Mouse (Mus musculus): ENCODE data around the gene Slc4a11.
A peak's percentile ranks its signal among the peaks of the same experiment; 100 is the strongest.

The Slc4a11 gene

DNA sequence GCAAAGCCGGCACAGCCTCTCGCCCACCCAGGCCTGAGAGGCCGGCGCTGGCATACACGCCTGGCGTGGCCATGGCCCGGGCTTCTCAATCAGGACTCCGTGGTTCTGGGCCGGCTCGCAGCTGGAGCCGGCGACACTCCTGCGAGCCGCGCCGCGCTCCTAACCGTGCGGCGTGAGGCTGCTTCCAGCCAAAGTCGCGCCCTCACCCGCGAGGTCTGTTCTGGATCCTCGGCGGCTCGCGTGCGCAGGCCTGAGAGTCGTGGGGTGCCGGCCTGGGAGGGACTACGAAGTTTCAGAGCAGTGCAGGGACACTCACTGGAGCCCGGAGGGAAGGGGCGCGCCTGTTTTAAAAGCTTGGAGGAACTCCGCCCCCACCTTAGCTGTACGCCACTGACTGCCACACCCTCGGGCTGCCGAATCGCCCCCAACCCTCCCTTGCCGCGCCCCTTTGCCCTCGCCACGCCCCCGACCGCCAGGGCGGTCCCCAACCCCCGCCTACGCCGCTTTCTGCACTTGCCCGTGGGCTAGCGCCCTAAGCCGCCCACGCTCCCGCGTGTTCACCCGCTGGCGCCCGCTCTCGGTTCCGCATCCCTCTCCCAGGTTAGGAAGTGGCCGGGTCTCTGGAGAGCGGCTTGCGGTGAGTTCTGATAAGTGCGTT lies at the start of gene Slc4a11:
Gene Slc4a11 (minus strand): TSS at position 367 of the 658 bp plus-strand sequence.
- DNase-seq (ENCODE audit: low read depth, low spot score), result no peak

DNA sequence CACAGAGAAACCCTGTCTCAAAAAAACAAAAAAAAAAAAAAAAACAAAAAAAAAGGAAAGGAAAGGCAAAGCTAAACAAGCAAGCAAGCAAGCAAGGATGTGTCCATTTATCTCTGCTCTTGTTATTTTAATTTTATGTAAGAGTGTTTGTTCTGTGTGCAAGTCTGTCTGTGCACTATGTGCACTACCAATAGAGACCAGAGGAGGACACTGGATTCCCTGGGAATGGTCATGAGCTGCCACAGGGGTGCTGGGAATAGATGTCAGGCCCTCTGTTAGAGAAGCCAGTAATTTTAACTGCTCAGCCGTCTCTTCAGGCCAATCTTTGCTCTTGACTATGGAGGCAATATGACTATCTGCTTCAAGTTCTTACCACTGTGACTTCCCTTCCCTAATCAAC lies 46.3 kb upstream of the Slc4a11 start:
- no peak for DNase-seq (ENCODE audit: low read depth, low spot score)

DNA sequence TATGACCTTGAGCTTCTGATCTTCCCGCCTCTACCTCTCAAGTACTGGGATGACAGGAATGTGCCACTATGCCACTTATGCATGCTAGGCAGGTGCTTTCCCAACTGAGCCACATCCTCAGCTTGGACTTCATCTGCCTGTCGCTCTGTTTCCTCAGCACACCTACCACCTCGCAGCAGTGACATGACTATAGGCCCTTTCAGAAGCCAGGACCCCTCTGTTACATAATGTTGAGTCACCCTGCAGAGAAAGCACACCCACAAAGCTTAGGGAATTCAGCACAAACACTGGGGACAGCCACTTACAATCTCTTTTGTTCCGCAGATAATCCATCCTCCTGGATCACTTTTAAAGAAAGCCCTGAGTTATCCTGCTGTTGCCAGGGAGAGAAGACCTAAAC lies 42.8 kb upstream of the Slc4a11 start:
- DNase-seq (ENCODE audit: low read depth, low spot score), result peak; percentile 79

DNA sequence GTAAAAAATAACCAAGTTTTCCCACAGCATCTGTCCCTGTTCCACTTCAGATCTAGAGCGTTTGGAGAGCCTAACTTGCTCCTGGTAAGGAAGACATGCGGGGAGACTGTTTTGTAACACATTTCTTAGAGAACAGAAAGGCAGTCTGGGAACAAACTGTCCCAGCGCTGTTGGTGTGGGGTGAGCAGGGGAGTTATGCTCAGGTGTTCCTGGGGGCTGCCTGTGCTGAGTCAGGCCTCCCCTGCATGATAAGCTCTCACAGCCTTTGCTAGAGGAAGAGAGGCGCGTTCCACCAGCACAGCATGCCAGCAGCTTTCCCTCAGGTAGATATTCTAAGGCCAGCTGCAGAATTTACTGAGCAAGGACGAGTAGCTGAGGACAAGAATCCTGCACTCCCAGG lies 40.7 kb upstream of the Slc4a11 start:
- peak; percentile 84 for DNase-seq (ENCODE audit: low read depth, low spot score)

DNA sequence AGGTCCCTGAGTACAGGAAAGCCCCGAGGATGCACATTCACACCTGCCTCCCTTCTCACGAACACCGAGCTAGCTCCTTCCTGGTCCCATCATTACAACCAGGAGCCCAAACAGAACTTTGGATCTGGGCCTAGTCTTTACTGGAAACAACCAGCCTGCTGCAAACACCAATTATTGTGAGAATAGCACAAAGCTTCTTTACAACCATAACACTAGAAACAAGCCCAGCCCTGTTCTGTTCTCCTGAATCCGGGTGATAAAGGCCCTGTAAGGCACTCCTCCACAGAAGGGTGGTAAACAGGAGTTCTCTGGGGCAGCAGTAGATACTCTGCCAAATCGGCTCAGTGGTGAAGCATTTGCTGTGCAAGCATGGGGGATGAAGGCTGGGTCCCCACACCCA lies 38.0 kb upstream of the Slc4a11 start:
- DNase-seq (ENCODE audit: low read depth, low spot score), result peak; percentile 84

DNA sequence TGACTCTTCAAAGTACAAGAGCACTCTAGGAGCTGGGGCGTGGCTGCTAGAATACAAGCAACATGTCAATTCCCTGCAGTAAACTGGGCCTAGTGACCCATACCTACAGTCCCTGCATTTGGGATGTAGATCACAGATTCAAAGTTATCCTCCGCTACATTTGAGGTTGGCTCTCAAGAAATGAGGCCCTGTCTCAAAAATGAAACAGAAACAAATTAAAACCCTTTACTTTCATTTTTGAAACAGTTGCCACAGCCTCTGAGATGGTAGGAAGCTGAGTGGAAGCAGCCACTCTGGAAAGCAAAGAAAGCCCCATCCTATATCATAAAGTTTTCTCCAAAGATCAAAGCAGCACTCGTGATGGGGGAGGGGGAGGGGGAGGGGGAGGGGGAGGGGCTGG lies 36.1 kb upstream of the Slc4a11 start:
- DNase-seq (ENCODE audit: low read depth, low spot score), result no peak

DNA sequence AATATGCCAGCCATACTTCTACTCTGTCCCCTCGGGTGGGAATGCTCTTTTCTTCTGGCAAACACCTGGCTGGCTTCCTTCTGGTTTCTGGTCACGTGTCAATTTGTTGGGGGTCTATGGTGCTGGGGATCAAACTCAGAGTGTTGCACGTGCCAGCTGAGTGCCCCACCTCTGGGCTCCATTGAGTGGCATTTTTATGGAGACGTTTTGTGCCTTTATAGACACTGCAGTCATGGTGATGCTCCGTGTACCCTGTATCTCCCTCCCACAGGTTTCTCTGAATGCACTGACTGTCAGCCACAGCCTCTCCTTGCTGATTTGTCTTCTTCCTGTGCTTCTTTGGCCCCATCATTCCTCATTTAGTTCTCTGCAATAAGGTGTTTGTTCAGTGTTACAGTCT lies 34.5 kb upstream of the Slc4a11 start:
- DNase-seq (ENCODE audit: low read depth, low spot score), result peak; percentile 46

DNA sequence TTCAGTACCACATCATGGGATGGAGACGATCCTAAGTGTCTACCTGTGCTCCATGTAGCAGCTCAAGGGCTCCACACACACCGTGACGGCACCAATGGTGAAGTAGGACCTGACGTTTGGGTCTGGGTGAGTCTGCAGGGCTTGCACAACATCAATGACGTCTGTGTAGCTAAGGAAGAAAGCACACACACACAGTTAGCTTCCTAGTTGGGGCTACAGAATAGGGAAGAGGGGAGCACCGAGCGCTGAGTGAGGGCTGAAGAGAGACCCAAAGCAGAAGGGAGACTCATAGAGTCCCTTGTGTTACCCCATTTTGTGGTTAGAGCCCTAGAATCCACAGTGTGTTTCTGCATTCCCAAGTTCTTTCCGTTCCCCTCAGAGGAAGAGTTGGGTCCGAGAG lies 33.4 kb upstream of the Slc4a11 start:
- no peak for DNase-seq (ENCODE audit: low read depth, low spot score)

DNA sequence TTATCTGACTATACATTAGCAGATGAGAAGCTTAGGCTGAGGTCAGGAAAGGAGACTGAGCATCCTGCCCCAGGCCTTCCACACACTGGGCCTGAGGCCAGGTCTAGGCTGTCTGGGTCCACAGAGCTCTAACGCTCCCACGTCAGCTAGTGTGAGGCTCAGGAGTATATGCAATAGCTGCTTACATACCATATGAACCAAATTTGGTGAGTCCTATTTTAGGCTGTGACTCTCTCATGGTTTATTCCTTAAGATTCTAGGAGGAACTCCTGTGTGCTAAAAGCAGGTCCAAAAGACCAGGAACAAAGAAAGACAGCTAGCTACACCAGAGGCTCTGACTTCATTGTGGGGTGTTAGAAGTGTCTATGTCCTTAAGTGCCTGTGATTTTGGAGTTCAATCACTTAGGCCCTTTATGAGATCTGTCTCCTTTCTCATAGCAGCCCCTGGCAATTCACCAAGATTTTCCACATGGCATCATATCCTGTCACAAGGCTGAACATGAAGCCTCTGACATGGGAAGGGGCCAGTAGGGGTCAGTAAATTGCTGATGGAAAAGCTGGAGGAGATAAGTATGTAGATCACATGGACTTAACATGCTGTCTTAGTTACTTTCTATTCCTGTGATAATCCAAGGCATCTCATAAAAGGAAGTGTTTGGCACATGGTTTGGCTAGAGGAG lies 31.7 kb upstream of the Slc4a11 start:
- DNase-seq (ENCODE audit: low read depth, low spot score), result peak; percentile 44

DNA sequence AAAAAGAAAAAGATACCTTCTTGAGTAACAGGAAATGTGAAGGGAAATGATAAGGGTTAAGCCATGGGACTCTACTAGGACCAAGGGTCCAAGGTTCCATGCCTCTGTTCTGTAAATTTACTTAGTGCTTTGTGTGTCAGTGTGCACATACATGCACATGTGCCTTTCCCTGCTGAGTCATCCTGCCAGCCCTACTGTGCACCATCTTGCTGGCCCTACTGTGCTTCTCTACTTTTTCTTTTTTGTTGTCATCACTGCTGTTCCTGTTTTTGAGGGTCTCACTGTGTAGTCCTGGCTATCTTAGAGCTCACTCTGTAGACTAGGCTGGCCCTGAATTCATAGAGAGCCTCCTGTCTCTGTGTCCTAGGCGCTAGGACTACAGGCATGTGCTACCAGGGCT lies 30.4 kb upstream of the Slc4a11 start:
- DNase-seq (ENCODE audit: low read depth, low spot score), result no peak

DNA sequence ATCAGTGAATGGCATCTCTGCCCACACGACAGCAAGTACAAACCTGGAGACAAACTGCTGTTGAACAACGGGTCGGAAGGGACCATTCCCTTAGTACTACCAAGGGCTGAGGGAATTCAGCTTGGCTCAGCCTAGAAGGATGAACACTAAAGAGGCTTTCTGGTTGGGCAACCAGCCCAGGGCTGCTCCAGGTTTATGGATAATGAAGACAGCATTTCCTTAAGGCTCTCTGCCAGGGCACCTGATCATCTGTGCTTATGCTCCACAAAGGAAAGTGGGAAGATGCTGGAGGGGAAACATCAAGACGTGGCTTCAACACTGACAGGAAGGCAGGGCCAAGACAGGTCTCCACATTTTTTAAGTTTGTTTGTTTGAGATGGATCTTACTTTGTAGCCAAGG lies 27.1 kb upstream of the Slc4a11 start:
- peak; percentile 35 for DNase-seq (ENCODE audit: low read depth, low spot score)

DNA sequence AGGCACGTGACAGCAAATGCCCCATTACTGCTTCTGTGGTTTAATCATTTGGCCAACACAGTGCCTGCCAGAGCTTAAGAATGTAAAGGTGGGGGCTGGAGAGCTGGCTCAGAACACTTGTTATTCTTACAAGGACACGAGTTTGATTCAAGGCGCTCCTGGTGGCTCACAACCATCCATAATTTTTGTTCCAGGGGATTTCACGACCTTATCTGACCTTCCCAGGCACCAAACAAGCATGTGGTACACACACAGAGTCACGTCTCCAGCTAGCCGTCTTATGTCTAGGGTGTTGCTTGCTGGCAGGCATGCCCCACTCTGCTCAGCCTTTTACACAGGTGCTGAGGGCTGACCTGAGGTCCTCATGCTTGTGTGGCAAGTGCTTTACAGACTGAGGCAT lies 20.6 kb upstream of the Slc4a11 start:
- DNase-seq (ENCODE audit: low read depth, low spot score), result no peak

DNA sequence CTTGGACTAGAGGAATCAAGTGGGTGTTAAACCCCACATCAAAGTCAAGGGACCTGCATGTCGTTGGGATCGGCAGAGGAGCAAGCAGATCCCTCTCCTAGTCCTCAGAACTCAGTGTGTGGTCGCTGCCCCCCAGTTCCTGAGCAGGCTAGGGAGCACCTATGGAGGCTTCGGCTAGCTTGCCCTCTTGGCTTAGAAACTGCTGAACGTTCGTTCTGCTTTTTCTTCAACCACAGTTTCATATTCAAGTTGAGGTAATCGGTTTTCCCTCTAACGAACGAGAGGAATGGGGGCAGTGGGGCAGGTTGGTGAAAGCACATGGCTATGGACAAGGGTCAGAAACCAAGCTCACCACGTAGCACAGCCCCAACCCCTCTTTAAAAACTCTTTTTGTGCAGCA lies 9.7 kb upstream of the Slc4a11 start:
- DNase-seq (ENCODE audit: low read depth, low spot score), result no peak

DNA sequence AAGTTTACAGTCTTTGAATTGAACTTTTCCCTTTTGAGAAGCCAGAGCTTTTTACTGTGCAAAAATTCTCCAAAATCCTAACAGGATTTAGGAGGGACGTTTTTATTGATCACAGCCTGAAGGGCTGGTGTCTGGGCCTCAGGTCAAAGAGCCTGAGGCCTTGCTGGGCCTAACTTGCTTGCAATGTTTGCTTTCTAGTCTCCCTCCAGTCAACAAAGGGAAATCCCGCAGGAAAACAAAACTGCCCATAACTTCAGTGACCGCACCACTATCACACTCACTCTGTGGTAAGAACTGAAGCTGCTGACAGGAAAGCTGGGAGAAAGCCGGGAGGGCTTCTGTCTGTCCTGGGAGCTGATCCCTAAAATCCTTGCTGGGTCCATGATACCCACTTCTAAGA lies 9.3 kb upstream of the Slc4a11 start:
- no peak for DNase-seq (ENCODE audit: low read depth, low spot score)

DNA sequence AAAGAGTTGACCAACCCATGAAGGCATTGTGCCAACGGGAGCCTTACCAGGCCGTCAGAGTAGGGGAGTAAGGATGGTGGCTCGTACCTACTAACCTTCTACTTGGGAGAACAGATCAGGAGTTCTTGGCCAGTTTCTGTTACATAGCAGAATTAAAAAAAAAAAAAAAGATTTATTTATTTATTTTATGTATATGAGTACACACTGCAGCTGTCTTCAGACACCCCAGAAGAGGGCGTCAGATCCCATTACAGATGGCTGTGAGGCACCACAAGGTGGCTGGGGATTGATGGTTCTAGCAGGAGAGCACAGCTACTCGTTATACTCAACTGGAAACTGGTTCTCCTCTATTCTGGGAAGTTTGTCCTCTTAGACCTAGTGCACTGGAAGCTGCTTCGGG lies 7.9 kb upstream of the Slc4a11 start:
- DNase-seq (ENCODE audit: low read depth, low spot score), result peak; percentile 27

DNA sequence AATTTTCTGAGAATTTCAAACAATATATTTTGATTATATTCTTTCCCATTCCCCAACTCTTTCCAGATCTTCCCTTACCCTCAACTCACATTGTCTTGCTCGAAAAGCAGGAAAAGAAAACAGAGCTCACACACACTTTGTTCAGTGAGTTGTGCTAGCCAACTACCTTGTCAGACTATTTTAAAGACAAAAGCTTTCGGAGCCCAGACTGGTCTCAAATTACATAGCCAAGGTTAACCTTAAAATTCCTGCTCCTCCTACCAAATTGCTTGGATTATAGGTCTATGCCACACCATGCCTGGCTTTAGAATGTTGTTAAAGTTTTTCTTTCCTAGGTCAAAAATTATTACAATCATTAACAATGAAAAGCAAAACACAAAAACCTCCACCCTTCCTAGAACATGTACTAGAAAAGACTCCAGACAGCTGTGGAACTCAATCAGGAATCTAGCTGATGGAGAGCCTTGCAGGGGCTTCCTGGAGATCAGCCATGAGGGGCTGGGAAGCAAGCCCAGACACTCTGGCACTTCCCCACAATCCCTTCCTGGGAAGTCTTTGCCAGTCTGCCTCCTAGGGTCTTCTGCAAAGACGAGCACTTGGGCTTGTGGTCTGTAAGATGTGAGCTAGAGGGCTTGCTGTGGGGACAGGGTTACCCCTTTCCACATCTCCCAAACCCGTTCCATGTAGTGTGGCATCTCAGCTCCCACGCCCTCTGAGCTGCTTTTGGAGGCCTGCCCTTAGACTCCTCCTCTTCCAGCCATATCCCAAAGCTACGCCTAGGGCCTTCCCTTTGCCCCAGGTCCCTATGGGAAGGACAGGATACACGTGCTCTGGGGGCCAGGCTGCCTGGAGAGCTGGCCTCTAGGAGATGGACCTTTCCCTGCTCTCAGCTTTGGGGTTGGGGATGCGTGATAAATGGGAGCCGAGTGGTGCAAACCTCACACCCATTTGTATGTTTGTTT lies 7.0 kb upstream of the Slc4a11 start:
- no peak for DNase-seq (ENCODE audit: low read depth, low spot score)

DNA sequence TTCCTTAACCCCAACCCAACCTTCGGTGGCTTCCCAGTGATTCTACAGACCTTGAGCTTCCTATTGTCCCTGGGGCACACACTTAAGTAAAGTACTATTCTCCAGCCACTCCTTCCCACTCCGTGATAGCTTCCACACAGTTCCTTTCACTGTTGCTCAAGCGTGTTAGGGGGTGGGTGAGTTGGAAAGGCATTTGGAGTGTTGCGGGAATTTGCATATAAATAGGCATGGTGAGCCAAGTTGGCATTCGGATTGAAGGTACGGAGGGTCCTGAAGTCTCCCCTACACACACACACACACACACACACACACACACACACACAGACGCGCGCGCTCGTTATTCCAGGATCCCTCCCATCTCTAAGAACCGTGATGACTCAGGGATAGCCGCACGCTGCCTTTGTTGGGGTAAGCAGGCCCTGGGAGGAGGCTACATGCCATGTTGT lies 525 bp upstream of the Slc4a11 start:
- peak; percentile 51 for DNase-seq (ENCODE audit: low read depth, low spot score)

DNA sequence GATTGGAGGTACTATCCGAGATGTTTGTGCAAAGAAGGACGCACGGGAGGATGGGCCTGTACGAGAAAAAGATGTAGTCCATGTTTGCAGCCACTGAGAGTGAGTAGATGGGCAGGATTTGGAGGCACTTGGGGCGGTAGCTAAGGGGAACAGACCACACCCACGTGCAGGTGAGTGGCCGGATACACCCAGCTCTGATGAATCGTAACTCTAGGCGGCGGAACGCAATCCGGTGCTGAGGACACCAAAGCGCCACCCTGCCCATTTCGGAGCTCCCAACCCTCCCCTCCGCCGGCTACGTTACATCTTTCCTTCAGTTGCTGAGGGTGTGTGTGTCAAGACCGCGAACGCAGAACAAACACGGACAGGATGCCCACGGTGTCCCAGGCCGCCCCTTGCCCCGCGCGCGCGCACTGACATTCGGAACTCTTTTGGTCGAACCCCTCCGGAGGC lies 593 bp downstream of the Slc4a11 start:
- peak; percentile 40 for DNase-seq (ENCODE audit: low read depth, low spot score)

DNA sequence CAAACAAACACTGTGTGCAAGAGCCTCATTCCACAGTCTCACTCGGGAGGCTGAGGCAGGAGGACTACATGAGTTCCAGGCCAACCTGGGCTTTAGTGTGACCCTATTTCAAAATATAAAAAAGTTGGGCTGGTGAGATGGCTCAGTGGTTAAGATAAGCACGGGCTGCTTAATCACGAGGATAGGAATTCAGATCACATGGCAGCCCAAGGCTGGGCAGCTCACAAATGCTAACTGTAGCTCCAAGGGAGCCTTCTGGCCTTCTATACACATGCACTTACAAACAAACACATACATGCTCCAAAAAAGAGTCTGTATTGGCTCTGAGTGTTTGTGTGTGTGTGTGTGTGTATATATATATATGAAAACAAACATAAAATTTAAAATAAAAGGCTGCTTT lies 3.8 kb downstream of the Slc4a11 start:
- DNase-seq (ENCODE audit: low read depth, low spot score), result no peak

DNA sequence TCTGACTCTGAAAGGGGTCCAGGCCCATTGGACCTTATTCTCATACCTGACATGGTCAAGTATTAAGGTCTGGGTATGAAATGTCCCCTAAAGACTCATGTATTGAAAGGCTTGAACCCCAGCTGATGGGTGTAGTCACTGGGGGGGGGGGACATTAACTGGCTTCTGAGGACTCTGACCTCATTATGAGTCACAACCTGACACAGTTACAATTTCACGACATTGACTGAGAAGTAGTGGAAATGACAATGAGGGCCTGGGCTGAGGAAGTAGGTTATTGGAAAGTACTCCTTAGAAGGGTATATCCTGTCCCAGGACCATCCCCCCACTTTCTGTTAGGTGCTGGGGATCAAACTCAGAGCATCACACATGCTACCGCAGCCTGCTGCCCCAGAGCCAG lies 8.3 kb downstream of the Slc4a11 start:
- DNase-seq (ENCODE audit: low read depth, low spot score), result no peak

DNA sequence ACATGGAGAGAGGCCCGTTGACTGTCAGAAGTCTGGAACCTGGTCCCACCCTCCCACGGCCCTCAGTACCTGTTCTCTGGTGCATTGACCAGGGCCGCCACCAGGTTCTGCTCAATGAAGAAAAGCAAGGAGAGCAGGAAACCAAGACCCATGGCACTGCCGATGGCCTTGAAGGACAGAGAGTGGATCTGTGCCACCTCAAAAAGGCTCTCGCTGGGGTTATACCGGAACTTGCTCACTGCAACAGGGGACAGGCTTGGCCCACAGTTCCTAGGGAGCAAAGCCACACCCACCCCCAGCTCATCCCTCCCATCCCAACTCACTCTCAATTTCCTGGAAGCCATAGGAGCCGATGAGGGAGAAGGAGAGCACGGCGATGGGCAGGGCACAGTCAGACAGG lies 11.9 kb downstream of the Slc4a11 start:
- DNase-seq (ENCODE audit: low read depth, low spot score), result no peak

DNA sequence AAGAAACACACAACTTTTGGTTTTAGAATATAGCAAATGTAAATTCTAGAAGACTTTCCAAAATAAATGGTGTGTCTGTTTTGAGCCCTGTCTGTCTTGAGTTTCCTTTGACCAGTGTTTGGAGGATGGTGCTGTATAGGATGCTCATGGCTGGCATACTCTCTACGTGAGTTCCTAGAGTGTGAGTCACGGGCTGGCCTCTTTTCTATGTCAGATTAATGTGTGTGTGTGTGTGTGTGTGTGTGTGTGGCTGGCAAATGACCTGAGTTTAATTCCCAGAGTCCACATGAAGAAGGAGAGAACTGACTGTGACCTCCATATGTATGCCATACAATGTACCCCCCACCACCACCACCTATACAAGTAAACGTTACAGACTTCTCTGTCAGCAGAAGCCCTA lies 15.8 kb downstream of the Slc4a11 start:
- DNase-seq (ENCODE audit: low read depth, low spot score), result no peak
